Mouse (Mus musculus): ENCODE measurements around the gene Stk33.

GRCm38 (mm10) chr7:109309506-109309905 is 129.4 kb downstream of the Stk33 start:
- TF ChIP-seq CTCF (IDR thresholded peaks at IDR 0.05; ENCODE audit: borderline replicate concordance, insufficient read depth, low read length) = no peak
- TF ChIP-seq POLR2A (IDR thresholded peaks at IDR 0.05; ENCODE audit: low read depth, low read length) = no peak
